Mouse (Mus musculus): ENCODE measurements at regions not wholly inside any gene's neighbourhood (a gene's known extent, or its start where the extent isn't known, plus 50 kb on each side); places are given as distances from the start of the nearest gene placed in this dataset.

DNA sequence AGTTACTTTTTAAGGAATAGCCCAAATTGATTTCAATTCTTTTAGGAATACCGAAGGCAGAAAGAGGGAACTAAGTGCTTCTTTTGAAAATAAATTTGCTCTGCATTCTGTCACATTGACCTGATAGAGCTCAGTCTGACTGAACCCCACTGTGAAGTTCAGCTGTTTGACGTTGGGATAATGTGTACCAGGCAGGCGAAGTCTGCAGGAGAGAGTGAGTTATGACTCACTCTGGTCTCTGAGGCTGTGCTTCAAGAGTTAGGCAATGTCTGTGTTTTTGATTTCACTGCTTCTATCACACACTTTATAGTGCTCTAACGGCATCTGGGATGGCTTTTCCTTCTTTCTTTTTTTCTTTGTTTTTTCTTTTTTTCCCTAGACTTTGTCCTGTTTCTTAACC lies 283.5 kb downstream of the Naf1 start:
- intact Hi-C loops (cut with DNase I), result no loop called here
- no peak for DNase-seq

DNA sequence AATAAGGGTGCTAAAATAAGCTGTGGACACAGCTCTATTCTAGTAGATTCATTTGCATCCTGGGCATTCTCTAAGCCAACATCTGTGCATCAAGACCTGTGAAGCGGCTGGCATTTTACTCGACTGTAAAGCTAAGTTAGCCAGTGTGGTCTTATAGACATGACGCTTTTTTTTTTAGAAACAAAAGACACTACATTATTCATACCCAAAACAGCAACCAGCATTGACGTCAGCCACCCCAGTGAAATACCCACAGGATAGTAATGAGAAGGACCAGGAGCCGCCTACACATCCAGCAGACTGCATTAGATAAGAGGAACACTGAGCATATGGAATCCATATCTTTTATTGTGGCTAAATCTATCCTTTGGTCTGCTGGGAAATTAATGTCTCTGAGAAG lies 321.7 kb downstream of the Naf1 start:
- intact Hi-C loops (cut with DNase I), result no loop called here
- DNase-seq, result no peak

DNA sequence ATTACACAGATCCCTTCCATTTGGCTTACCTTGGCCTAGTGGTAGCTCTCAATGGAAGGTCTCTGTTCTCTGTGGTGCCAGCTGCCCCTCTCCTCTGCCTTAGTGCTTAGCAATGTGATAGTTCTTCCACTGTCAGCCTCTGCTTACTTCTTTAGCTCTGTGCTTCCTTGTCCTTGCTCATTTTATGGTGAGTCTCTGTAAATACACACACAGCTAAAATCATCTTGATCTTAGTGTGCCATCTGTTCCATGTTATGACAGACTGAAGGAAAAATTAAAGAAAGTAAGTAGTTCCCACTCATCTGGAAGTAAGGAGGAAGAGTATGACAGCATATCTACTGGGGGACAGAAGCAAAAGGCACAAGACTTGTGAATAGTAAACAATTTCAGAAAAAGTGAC lies 324.4 kb upstream of the Nat3 start:
- DNase-seq, result no peak
- intact Hi-C loops (cut with DNase I), result no loop called here

DNA sequence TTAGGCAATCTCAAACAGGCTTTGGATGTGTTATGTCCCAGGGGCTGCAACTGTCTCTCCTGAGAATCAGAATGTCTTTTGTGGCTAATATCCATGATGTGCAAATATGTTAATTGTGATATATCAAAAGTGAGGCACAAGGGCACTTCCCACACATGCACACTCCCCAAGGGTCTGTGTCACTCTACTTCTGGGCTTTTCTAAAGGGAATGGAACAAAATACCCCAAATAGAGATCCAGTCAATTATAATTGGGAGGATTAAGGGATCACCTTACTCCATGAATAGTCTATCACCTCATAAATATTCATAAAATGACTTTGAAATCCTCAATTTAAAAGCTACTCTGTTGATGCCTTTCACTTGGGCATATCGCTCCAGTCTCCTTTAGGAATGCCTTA lies 317.6 kb upstream of the Nat3 start:
- intact Hi-C loops (cut with DNase I), result no loop called here
- DNase-seq, result no peak

DNA sequence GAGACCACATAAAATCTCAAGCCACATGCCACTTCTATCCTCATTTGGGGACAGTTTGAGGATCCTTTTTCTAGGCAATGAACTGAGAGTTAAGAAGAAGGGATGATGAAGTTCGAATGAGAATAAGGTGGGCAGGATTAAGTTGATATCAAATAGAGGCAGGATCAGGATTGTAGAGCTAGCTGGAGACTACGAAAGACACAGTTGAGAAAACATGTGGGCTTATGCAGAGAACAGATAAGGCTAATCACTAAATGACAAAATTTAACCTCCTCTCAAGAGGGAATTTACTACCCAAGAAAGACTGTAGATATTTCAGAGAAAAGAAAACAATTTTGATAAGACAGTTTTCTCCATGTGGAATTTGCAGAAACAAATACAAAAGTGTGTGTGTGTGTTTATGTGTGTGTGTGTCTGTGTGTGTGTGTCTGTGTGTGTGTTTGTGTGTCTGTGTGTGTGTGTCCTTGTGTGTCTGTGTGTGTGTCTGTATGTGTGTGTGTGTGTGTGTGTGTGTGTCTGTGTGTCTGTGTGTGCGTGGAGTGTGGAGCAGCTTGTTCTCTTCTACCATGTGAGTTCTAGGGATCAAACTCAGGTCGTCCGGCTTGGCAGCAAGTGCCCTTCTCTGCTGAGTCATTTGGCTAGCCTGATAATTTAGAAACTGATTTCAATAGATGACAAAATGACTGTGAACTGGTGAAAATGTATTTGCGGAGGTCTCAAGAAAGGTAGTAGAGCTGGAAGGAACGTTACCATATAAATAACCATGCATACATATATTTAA lies 291.5 kb upstream of the Nat3 start:
- intact Hi-C loops (cut with DNase I), result no loop called here
- no peak for DNase-seq

DNA sequence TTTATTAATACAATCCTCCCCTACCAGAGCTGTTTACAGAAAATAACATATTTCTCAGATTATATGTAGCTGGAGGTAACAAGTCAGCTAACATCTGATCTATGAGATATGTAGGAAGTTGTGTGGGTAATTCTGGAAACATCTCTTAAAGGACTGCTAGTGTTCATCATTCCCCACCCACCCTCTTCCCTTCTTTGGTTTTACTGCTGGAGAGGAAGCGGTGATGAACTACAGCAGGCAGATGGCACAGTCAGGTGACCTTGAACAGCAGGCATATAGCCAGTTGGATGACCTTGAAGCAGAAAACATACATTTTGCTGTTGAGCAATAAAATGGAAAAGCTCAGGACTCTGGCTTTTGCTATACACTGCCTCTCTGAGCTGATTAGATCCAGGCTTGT lies 284.7 kb upstream of the Nat3 start:
- intact Hi-C loops (cut with DNase I), result no loop called here
- no peak for DNase-seq

DNA sequence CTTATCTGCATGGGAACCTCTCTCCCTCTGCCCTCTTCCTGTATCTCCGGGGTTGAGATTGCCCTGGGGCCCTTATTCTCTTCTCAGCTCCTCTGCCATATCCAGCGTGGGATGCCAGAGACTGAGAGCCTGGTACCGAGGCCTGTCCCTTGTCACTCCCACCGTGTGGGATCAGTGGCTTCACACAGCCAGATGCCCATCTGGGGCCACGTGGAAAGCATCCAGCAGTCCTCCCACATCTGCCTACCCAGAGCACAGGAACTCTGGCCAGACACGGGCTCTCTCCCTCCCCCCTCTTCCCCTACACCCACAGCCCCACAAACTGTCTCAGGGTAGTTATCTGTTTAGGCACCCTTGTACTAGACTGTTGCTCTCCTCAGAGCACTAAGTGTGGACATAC lies 244.9 kb upstream of the Nat3 start:
- DNase-seq, result no peak
- intact Hi-C loops (cut with DNase I), result no loop called here

DNA sequence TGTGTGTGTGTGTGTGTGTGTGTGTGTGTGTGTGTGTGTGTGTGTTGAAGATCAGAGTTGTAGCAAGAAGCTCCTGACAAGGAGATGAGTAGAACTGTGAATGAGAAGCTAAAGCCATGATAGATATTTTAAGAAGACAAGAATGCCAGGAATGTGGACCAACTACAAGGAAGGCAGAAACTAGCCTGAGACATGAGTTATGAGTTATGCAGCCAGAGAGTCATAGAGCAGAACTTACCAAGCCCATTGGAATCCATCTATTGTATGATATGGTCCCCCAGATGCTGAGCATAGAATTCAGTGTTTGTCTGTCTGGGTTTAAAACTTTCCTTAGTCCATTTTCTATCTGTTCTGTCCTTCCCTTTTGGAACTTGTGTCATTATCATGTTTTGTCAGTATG lies 244.2 kb upstream of the Nat3 start:
- intact Hi-C loops (cut with DNase I), result no loop called here
- no peak for DNase-seq

DNA sequence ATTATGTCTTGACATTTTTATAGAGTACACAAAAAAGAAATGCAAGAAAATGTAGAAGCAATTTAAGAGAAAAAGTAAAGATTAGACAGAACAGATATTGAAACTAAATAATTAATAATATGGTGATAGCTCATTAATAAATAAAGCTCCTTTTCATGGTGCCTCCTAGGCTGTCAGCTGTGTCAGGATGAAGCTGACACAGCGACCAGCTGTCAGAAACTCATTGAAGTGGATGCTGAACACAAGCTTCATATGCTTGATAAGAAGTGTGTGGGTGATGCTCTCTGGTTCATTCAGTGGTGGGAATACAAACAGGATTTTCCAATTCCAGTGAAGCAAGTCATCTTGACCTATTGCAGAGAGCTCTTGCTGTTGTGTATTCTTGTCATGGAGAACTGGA lies 213.2 kb upstream of the Nat3 start:
- intact Hi-C loops (cut with DNase I), result no loop called here
- no peak for DNase-seq

DNA sequence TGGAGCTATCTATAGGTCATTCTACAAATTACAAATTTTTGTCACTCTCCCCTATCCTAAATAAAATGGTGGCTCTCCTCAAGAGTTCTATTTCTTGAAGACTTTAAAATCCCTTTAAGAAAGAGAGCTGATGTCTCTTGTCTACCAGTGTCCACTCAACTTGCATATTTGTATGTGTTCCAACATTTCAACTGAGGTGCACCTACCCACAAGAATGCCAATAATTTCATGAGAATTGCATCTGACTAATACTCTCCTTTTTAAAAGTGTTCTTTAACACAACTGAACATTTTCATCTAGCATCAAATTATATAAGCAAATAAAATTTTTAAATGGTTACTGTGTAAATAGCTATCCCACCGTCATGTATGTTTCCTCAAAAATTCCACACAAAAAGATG lies 206.3 kb upstream of the Nat3 start:
- no peak for DNase-seq
- intact Hi-C loops (cut with DNase I), result no loop called here

DNA sequence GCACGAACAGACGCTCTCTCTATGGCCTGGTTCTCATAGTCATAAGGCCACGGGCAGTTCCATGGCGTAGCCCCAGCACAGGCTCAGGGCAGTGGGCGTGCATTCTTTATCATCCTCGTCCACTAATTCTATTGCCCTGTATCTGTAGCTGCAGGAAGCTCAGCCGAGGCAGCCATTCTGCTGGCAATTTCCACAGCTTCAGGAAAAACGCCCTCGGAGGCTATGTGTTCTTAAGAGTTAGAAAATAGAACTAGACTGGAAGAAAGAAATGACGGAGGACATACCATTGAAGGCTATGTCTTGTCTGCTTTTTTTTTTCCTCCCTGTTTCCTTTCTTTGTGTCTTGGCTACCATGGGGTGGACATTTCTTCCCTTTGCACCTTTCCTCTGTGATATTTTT lies 205.0 kb upstream of the Nat3 start:
- no peak for DNase-seq
- intact Hi-C loops (cut with DNase I), result no loop called here

DNA sequence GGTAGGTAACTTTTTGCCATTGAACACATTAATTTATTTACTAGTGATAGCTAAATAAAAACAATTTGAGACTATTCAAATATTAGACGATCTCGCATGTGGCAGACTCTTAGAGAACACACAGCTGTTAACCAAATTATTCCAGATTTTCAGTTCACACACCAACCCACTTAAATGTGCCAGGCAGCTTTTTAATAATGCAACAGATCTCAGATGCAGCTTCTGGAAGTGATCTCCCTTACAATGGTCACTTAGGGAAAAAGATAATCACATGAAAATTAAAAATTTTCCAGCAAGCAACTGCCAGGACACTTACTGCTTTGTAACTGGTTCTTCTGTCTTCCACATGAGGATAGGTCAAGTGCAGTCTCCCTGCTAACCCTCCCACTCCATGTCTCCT lies 203.1 kb upstream of the Nat3 start:
- no peak for DNase-seq
- intact Hi-C loops (cut with DNase I), result no loop called here

DNA sequence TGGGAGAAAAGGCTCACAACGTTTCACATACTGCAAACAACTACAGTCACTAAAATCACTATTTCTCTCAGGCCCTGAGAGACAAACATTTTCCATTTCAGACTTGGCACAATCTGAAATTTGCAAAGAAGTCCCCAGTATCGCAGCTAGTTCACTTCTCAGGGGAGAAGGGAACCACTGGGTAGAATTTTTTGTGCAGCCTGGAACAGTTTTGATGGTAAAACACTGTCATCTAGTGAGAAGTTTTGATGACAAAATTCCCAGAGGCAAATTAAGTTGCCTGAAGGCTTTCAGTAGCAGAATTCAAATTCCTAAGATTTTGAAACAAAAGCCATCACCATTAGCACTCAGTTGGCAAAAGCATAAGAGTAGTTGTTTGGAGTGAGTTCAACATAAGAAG lies 195.2 kb upstream of the Nat3 start:
- DNase-seq, result no peak
- intact Hi-C loops (cut with DNase I), result no loop called here

DNA sequence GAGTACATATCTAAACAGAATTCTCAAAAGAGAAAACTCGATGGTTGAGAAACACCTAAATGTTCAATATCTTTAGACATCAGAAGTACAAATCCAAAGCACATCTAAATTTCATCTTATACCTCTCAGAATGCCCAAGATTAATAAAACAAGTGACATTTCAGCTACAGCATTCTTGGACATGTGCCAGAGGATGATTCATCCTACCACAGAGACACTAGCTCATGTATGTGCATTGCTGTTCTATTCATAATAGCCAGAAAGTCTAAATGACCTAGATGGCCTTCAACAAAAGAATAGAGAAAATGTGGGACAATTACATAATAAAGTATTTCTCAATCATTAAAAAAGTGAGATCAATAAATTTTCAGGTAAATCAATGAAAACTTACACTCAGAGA lies 146.6 kb upstream of the Nat3 start:
- intact Hi-C loops (cut with DNase I), result no loop called here

DNA sequence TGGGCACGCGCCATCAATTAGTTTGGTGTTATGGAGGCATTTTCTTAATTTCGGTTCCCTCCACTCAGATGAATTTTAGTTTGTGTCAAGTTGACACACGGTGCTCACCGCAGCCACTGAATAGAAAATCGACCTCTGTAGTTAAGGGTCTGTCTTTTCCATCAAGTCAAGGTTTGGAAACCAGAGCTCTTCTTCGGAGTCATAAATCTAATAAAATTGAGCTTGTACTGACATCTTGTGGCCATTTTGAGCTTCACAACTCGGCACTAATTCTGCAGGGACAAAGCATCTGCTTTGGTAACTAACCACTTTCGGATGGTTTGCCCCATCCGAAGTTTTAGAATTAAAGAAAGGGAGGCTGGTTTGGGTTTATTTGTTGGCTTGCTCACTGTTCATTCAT lies 117.7 kb upstream of the Nat3 start:
- DNase-seq, result no peak
- intact Hi-C loops (cut with DNase I), result loop anchor here (2.0 to 10.0 kb wide), 3 partner anchors 709 to 955 kb away; partner anchors contain the start of gene Npy1r

More for the DNA sequence above, 146.6 kb upstream of the Nat3 start:
- no peak for DNase-seq

DNA sequence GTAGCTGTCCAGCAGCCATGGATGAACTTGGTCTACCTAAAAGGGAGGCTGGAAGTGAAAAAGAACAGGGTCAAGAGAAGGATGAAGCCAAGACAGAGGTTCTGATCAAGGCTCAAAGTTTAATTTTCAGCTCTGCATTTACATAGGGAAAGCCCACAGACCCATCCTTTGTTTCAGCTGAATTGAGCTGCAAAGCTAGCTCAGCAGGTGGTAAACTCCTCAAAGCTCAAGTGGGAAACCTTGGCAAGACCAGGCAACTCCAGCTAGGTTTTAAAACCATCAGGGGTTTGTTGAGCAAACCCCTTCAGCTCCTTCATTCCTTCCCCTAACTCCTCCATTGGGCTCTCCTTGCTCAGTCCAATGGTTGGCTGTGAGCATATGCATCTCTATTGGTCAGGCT lies 108.8 kb upstream of the Nat3 start:
- DNase-seq, result no peak
- intact Hi-C loops (cut with DNase I), result no loop called here

DNA sequence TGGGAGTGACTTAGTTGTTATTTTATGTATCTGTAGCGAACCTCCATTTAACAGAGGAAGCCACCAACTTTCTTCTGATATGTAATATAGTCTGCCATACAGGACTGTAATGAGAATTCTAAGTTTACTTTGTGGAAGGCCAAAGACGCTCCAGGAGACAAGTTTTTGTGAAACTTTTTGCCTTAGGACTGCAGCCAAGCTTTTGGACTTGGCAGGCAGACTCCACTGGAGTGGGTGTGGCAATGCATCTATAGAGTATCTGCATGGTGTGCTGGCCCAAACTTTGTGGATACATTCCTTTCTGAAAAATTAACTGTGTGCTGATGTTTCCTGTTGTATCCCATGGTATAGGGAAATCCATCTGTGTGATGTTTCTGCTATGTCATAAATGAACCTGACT lies 101.1 kb upstream of the Nat3 start:
- intact Hi-C loops (cut with DNase I), result no loop called here
- DNase-seq, result no peak
